Mouse (Mus musculus) mouse trophoblast stem cell (cell line): ENCODE measurements around the gene 1600014C23Rik.

Source experiments
- in situ Hi-C, 2 experiments: fragments of 300-500 bp; cut with MseI, MboI; formaldehyde crosslinking; loops; 2 replicates in 1 of 2; 3 replicates in 1 of 2; pipeline ENCODE4 v1.15.1; 2025

Gene 1600014C23Rik

GRCm38 (mm10) chr17:45727983-45728723 lies 5.5 kb downstream of the 1600014C23Rik start:
- in situ Hi-C loops: no loop called here

- in situ Hi-C loops: no loop called here
Measured at GRCm38 (mm10) chr17:45727481-45727880, 6.2 kb downstream of the 1600014C23Rik start.

- in situ Hi-C loops: no loop called here
Measured at GRCm38 (mm10) chr17:45726249-45726648, 7.4 kb downstream of the 1600014C23Rik start.

GRCm38 (mm10) chr17:45724574-45724921 lies 9.1 kb downstream of the 1600014C23Rik start:
- in situ Hi-C loops: loop anchor here in 1 of 2 experiments (5.0 kb wide), 1 partner anchor 52 kb away; no protein-coding TSS in a partner anchor

- in situ Hi-C loops: loop anchor here in 1 of 2 experiments (5.0 kb wide), 1 partner anchor 52 kb away; no protein-coding TSS in a partner anchor
Measured at GRCm38 (mm10) chr17:45723732-45724573, 9.7 kb downstream of the 1600014C23Rik start.

GRCm38 (mm10) chr17:45718323-45718722 lies 15.3 kb downstream of the 1600014C23Rik start:
- in situ Hi-C loops: loop anchor here in 1 of 2 experiments (5.0 kb wide), 1 partner anchor 41 kb away; no protein-coding TSS in a partner anchor

GRCm38 (mm10) chr17:45711525-45711924 lies 22.1 kb downstream of the 1600014C23Rik start:
- in situ Hi-C loops: no loop called here

- in situ Hi-C loops: no loop called here
Measured at GRCm38 (mm10) chr17:45710407-45710806, 23.2 kb downstream of the 1600014C23Rik start.

GRCm38 (mm10) chr17:45709829-45710228 lies 23.8 kb downstream of the 1600014C23Rik start:
- in situ Hi-C loops: no loop called here

GRCm38 (mm10) chr17:45708179-45708578 lies 25.5 kb downstream of the 1600014C23Rik start:
- in situ Hi-C loops: no loop called here

GRCm38 (mm10) chr17:45707376-45707775 lies 26.3 kb downstream of the 1600014C23Rik start:
- in situ Hi-C loops: no loop called here

- in situ Hi-C loops: no loop called here
Measured at GRCm38 (mm10) chr17:45706796-45707195, 26.8 kb downstream of the 1600014C23Rik start.

GRCm38 (mm10) chr17:45703187-45703586 lies 30.5 kb downstream of the 1600014C23Rik start:
- in situ Hi-C loops: no loop called here

- in situ Hi-C loops: no loop called here
Measured at GRCm38 (mm10) chr17:45702254-45702653, 31.4 kb downstream of the 1600014C23Rik start.

GRCm38 (mm10) chr17:45701236-45701591 lies 32.4 kb downstream of the 1600014C23Rik start:
- in situ Hi-C loops: no loop called here

- in situ Hi-C loops: no loop called here
Measured at GRCm38 (mm10) chr17:45700496-45701235, 33.0 kb downstream of the 1600014C23Rik start.

- in situ Hi-C loops: no loop called here
Measured at GRCm38 (mm10) chr17:45699039-45699740, 34.5 kb downstream of the 1600014C23Rik start.

- in situ Hi-C loops: no loop called here
Measured at GRCm38 (mm10) chr17:45698368-45698767, 35.3 kb downstream of the 1600014C23Rik start.

GRCm38 (mm10) chr17:45696981-45697380 lies 36.7 kb downstream of the 1600014C23Rik start:
- in situ Hi-C loops: no loop called here

GRCm38 (mm10) chr17:45695227-45696120 lies 38.2 kb downstream of the 1600014C23Rik start:
- in situ Hi-C loops: no loop called here
